Mouse (Mus musculus) layer of hippocampus, adult 11-12 months (tissue): Measurements from ENCODE around the gene Trim24.
A peak's percentile ranks its signal among the peaks of the same experiment; 100 is the strongest.

Experiments used
- DNase-seq: peaks from one replicate; pipeline ENCODE4 v3.0.0; 2022; ENCODE audit warnings: low spot score

Gene Trim24

DNA sequence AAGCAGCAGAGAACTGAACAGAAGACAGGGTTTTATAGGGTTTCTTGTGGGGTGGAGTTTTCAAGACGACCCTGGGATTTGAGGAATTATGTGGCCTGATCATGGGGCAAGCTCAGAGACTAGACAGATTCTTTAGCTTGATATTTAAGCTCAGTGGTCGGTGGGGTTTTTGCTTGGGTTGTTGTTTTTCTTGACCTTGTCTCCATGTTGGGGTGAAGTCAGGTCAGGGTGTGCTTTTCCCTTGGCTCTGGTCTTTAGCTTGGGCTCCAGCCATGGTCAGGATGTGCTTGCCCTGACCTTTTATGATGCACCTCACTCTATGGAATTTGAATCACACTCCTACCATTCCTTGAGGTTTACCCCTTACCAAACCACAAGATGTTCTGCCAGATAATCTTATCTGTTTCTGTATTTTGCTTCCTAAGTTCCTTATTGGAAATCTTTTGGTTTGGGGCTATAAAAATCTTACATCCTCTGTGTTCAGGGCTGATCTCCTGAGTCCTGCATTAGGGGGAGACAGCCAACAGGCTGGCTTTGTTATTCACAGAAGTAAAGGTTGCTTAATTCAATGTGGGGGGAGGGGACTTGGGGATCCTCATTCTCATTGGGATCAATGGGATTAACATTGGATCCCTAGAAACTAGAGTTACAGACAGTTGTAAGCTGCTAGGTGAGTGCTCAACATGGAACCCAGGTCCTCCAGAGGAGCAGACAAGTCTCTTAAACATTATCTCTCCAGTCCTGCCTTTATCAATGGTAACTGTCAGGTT lies 6.5 kb upstream of the Trim24 start:
- DNase-seq, result no peak

DNA sequence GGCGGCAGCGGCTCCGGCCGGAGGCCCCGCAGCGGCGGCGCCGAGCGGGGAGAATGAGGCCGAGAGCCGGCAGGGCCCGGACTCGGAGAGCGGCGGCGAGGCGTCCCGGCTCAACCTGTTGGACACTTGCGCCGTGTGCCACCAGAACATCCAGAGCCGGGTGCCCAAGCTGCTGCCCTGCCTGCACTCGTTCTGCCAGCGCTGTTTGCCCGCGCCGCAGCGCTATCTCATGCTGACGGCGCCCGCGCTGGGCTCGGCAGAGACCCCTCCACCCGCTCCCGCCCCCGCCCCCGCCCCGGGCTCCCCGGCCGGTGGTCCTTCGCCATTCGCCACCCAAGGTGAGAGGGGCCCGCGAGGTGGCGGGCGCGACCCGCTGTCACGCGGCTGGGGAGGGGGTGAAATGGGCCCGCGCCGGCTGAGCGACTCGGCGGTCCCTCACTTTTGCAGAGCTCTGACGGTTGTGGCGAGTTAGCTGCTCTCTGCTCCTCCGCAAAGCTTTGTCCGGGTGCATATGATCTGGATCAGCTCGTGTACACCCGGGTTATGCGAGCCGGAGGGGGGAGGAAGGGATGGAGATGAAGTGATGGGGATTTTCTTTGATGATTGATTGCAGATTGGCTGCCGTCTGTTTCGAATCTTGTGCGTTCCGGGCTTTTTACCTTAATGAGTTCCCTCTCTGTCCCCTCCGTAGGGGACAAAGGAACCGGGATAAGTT lies 683 bp downstream of the Trim24 start:
- peak; percentile 54 for DNase-seq

- DNase-seq, result no peak
Measured at GRCm38 (mm10) chr6:37872861-37873260, 2.2 kb downstream of the Trim24 start.

DNA sequence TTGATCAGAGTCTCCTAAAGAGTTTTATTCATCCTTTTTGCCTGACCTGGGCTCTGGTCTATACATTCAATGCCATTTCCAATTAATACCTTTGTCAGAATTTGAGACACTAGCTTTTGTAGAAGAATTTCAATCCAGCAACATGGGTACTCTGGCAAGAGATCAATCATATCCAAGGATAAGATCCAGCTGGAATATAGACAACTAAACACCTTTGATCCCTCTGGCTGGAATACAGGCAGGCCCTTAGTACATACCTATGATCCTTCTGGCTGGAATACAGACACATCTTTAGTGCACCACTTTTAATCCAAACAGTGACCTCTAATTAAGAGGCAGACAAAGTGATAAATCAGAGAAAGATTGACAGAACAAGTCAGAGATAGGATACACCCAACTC lies 3.1 kb downstream of the Trim24 start:
- DNase-seq, result no peak

DNA sequence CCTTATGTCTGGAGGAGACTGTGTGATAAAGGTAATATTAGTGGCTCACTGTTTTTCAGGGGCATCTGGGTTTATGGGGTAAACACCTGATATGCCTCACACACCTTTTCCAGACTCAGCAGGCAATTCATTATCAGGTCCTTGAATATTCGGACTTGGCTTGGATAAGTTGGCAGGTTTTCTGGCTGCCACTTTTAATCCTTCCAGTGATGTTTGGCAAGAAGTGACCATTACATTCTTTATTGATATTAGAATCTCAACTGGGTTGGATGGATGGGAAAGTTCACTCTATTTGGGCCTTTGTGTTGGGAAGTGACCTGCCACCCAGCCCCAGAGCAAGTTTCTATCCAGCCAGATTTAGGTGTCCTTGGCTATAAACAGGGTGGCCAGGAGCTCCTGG lies 7.6 kb downstream of the Trim24 start:
- DNase-seq, result no peak

DNA sequence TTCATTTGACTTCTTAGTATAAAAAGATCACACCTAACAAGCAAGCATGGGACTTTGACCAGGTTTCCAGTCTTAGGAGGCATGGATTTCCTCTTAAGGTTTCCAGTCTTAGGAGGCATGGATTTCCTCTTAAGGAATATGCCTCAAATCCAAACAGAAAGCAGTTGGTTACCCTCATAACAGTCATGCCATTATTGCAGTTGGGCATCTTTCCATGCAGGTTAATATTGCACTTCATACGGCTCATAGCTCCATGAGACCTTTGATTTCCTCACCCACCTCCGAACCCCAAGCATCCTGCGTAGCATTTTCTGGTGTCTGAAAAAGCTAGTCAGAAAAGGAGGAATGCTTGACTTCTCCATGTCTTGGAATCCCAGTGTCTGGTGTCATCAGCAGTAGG lies 10.0 kb downstream of the Trim24 start:
- DNase-seq, result no peak

DNA sequence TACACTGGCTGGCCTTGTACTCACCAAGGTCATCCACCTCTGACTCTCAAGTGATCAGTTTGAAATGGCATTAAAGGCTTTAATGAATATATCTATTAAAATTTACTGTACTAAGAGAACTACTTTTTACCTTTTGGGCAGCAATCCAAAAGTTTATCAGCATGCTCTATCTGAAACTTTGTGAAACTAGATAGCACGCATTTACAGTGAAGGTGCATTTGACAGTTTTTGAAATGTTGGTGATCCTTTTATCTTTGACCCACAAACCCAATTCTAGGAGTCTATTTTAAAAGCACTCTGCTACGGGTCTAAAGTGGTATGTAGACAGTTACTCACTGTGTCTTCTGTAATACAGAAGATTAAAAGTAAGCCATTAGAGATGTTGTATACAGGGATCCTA lies 23.0 kb downstream of the Trim24 start:
- no peak for DNase-seq

DNA sequence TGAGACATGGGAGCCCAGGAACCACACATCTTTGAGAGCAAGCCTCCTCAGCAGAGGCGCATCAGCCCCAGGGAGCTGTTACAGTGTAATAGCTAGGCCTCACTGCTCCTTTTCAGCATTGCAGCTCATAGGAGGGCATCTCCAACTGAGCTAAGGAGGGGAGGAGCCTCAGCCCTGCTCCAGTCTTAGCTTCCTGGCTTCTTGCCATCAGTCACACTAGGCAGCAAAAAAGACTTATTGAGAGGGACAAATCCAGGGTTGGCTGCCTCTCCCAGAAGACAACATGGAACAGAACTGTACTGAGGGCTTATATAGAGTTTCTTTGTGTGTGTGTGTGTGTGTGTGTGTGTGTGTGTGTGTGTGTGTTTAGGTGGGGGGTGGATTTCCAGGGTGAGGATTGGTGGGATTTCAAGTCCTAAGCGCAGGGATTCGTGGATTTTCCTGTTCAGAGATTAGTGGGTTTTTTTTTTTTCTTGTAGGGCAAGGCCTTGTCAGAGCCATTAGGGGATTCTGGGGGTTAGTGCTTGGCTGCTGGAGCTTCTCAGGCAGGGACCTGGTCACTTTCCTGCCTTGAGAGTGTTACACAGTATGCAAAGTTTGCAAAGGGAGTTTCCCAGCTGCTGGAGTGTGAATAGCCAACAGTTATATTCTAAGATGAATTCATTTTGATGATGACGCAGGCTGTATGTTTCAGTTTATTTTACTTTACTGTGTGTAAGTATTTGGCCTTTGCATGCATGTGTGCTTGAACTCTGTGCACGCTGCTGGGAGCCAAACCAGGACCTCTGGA lies 25.2 kb downstream of the Trim24 start:
- peak; percentile 41 for DNase-seq

GRCm38 (mm10) chr6:37900221-37900620 lies 29.6 kb downstream of the Trim24 start:
- DNase-seq, result no peak

DNA sequence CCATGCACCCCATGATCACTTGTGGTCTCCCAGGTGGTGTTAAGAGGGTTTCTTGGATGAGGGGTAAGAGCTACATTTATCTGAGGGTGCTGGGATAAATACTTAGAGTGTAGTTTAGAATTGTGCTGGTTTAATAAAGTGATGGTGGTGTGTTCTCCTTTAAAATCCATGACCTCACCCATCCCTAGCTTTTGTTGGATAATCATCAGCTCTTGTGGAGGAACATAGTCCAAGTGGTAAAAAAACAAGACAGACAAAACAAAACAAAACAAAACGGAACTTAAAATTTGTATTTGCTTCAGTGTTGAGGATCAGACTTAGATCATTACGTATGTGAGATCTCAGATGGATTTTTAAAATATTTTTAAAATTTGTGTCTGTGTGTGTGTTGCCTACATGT lies 31.2 kb downstream of the Trim24 start:
- no peak for DNase-seq

DNA sequence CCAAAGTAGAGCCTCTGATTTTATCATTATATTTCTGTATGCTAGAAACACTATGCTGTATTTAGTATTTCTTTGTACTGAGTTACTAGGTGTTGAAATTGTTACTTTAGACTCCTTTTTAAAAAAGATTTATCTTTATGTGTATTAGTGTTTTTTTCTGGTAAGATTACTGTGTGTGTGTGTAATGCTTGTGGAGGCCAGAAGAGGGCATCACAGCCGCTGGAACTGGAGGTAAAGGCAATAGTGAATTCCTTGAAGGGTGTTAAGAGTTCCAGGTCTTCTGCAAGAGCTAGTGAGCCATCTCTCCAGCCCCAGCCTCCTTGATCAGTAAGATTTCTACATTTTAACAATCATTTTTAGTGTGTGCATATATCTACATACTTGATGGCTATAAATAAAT lies 33.2 kb downstream of the Trim24 start:
- DNase-seq, result no peak

GRCm38 (mm10) chr6:37913525-37913924 lies 42.9 kb downstream of the Trim24 start:
- no peak for DNase-seq

GRCm38 (mm10) chr6:37925104-37925503 lies 54.5 kb downstream of the Trim24 start:
- DNase-seq, result no peak

GRCm38 (mm10) chr6:37926751-37927150 lies 56.1 kb downstream of the Trim24 start:
- DNase-seq, result no peak

- DNase-seq, result no peak
Measured at GRCm38 (mm10) chr6:37936498-37936897, 65.9 kb downstream of the Trim24 start.

- no peak for DNase-seq
Measured at GRCm38 (mm10) chr6:37951306-37951705, 80.7 kb downstream of the Trim24 start.

GRCm38 (mm10) chr6:37967386-37967785 lies 96.8 kb downstream of the Trim24 start:
- DNase-seq, result no peak

- peak; percentile 65 for DNase-seq
Measured at GRCm38 (mm10) chr6:38007459-38007858, 136.8 kb downstream of the Trim24 start.

DNA sequence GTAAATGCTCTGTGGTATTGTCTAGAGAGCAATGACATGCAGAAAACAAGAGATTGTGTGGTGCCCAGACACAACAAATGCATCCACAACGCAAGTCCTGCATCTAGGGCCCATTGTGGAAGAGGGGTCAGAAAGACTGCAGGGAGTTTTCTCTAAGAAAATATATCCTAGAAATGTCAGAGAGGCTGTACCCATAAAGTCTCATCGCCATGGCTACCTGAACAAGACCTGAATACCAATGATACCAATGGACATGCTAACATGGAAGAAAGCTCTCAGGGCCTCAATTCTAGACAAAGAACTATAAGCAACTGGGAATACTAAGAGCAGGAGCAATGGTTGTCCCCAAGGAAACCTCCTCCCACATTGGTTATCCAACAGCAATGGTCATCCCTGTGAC lies 142.2 kb downstream of the Trim24 start:
- DNase-seq, result no peak
